Mouse (Mus musculus): ENCODE data around the gene Ganab. TPM values are rescaled to one million over a fixed set of nuclear protein-coding genes. Genes with fewer than 3 reads are reported as not detected.
A peak's percentile ranks its signal among the peaks of the same experiment; 100 is the strongest.

Gene Ganab
- polyA plus RNA-seq, 1 experiment from 2014 or later, result 41.4 TPM

- whole genome bisulfite sequencing, result 3% methylated on average over 13 of the region's 13 CpGs
These were observed 705 bp downstream of the Ganab start for GRCm38 (mm10) chr19:8898576-8898975.

DNA sequence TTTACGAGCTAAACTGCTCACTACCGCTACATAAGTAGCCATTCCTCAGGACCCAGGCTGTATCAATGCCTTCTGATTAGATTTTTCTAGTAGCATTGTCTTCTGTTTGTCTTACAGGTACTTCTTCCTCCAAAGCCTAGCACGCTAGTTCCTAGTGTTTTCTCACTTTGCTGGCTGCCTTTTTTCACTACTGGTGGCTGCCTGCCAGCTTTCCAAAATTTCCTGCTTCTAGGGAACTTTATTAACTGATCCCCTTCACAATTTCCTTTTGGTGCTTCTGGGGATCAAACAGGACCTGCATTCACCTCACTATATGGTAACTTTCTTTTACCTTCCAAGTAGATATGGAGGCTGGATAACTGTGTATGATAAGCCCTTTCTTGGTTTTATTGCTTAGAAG is 1.2 kb downstream of the Ganab start:
- Histone ChIP-seq H3K9me3 (ENCODE audit: low read length) (no peaks in the 10 kb centered on the region), H3K27me3 (replicated peaks; ENCODE audit: insufficient read depth, low read length) (no peaks in the 10 kb centered on the region), H3K27ac (ENCODE audit: low read length) (no peak overlapping the region), H3K4me2 (replicated peaks; ENCODE audit: low read depth, low read length) (peak overlapping the region; percentile 92; the same call in 1 of the 2 replicates), H3K4me3 (ENCODE audit: low read depth, low read length) (no peak overlapping the region), H3K36me3 (ENCODE audit: insufficient read depth, low read length) (no peaks in the 10 kb centered on the region), H3K9ac (replicated peaks; ENCODE audit: low read depth) (peak overlapping the region; percentile 91; the same call in 1 of the 2 replicates), H3K4me1 (ENCODE audit: insufficient read depth, low read depth, low read length) (peaks cover 3% of the 10 kb centered on the region; the same call in 1 of the 2 replicates)
- TF ChIP-seq CTCF (IDR thresholded peaks at IDR 0.05), result no peak
- TF ChIP-seq EP300 (IDR thresholded peaks at IDR 0.05), result no peak
- ATAC-seq (no peak), DNase-seq (ENCODE audit: low spot score) (no peak)
- 33% methylated on average over 3 of the region's 3 CpGs for WGBS

More at GRCm38 (mm10) chr19:8898576-8898975, 705 bp downstream of the Ganab start:
- Histone ChIP-seq H3K27ac (ENCODE audit: low read length) (peak overlapping the region; percentile 88), H3K9me3 (ENCODE audit: low read length) (no peaks in the 10 kb centered on the region), H3K4me3 (ENCODE audit: low read depth, low read length) (peak overlapping the region; percentile 95), H3K36me3 (ENCODE audit: insufficient read depth, low read length) (no peaks in the 10 kb centered on the region), H3K4me1 (ENCODE audit: insufficient read depth, low read depth, low read length) (peaks cover 6% of the 10 kb centered on the region; the same call in 1 of the 2 replicates), H3K4me2 (replicated peaks; ENCODE audit: low read depth, low read length) (peak overlapping the region; percentile 92), H3K9ac (replicated peaks; ENCODE audit: low read depth) (peak overlapping the region; percentile 91), H3K27me3 (replicated peaks; ENCODE audit: insufficient read depth, low read length) (no peaks in the 10 kb centered on the region)
- peak; percentile 57 for DNase-seq (ENCODE audit: low spot score)
- no peak for ATAC-seq
- TF ChIP-seq EP300 (IDR thresholded peaks at IDR 0.05) (no peak), CTCF (IDR thresholded peaks at IDR 0.05) (no peak)

- Histone ChIP-seq H3K36me3 (ENCODE audit: insufficient read depth, low read length) (peaks cover 29% of the 10 kb centered on the region; the same call in 1 of the 2 replicates), H3K4me2 (replicated peaks; ENCODE audit: low read depth, low read length) (no peak overlapping the region), H3K4me3 (ENCODE audit: low read depth, low read length) (no peak overlapping the region), H3K27ac (ENCODE audit: low read length) (no peak overlapping the region), H3K27me3 (replicated peaks; ENCODE audit: insufficient read depth, low read length) (no peaks in the 10 kb centered on the region), H3K4me1 (ENCODE audit: insufficient read depth, low read depth, low read length) (peaks cover 3% of the 10 kb centered on the region; the same call in 1 of the 2 replicates), H3K9me3 (ENCODE audit: low read length) (no peaks in the 10 kb centered on the region), H3K9ac (replicated peaks; ENCODE audit: low read depth) (no peak overlapping the region)
- DNase-seq (ENCODE audit: low spot score) (no peak), ATAC-seq (no peak)
- TF ChIP-seq EP300 (IDR thresholded peaks at IDR 0.05) (no peak), CTCF (IDR thresholded peaks at IDR 0.05) (no peak)
- WGBS, result 90% methylated on average over 5 of the region's 5 CpGs
These were observed 5.5 kb downstream of the Ganab start for GRCm38 (mm10) chr19:8903412-8903811.

- WGBS, result 86% methylated on average over 6 of the region's 6 CpGs
- no peak for DNase-seq (ENCODE audit: low spot score)
- no peak for TF ChIP-seq EP300 (IDR thresholded peaks at IDR 0.05)
- TF ChIP-seq CTCF (IDR thresholded peaks at IDR 0.05), result no peak
- ATAC-seq, result no peak
- no peak overlapping the region for H3K9ac ChIP-seq (replicated peaks; ENCODE audit: low read depth)
- H3K4me3 ChIP-seq (ENCODE audit: low read depth, low read length), result no peak overlapping the region
- no peaks in the 10 kb centered on the region for H3K27me3 ChIP-seq (replicated peaks; ENCODE audit: insufficient read depth, low read length)
- H3K36me3 ChIP-seq (ENCODE audit: insufficient read depth, low read length), result peaks cover 66% of the 10 kb centered on the region
- no peaks in the 10 kb centered on the region for H3K9me3 ChIP-seq (ENCODE audit: low read length)
- H3K27ac ChIP-seq (ENCODE audit: low read length), result no peak overlapping the region
- H3K4me2 ChIP-seq (replicated peaks; ENCODE audit: low read depth, low read length), result no peak overlapping the region
- no peaks in the 10 kb centered on the region for H3K4me1 ChIP-seq (ENCODE audit: insufficient read depth, low read depth, low read length)
These were observed 10.7 kb downstream of the Ganab start for GRCm38 (mm10) chr19:8908531-8908930.

DNA sequence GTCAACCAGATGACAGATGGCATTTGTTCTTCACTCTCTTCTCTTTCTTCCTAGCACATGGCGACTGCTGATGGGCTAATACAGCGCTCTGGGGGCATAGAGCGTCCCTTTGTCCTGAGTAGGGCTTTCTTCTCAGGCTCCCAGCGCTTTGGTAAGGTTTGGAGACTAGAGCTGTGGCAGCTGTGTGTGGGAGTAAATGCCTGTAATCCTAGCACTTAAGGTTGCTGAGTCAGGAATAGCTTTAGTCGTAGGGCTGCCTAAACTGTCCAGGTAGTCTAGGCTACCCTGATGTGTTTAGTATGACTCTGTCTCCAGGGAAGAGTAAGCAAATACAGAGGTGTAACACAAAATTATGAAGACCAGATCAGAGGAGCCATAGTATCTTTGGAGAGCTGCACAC is 13.9 kb downstream of the Ganab start:
- DNase-seq (ENCODE audit: low spot score), result no peak
- H3K4me3 ChIP-seq (ENCODE audit: low read depth, low read length), result no peak overlapping the region
- no peak overlapping the region for H3K4me2 ChIP-seq (replicated peaks; ENCODE audit: low read depth, low read length)
- no peak for ATAC-seq
- H3K9me3 ChIP-seq (ENCODE audit: low read length), result no peaks in the 10 kb centered on the region
- WGBS, result 91% methylated on average over 5 of the region's 5 CpGs
- H3K4me1 ChIP-seq (ENCODE audit: insufficient read depth, low read depth, low read length), result no peaks in the 10 kb centered on the region
- peaks cover 81% of the 10 kb centered on the region for H3K36me3 ChIP-seq (ENCODE audit: insufficient read depth, low read length)
- H3K9ac ChIP-seq (replicated peaks; ENCODE audit: low read depth), result no peak overlapping the region
- H3K27ac ChIP-seq (ENCODE audit: low read length), result no peak overlapping the region
- no peaks in the 10 kb centered on the region for H3K27me3 ChIP-seq (replicated peaks; ENCODE audit: insufficient read depth, low read length)
- TF ChIP-seq CTCF (IDR thresholded peaks at IDR 0.05) (no peak), EP300 (IDR thresholded peaks at IDR 0.05) (no peak)

GRCm38 (mm10) chr19:8914212-8914611 is 16.3 kb downstream of the Ganab start:
- H3K9me3 ChIP-seq (ENCODE audit: low read length), result no peaks in the 10 kb centered on the region
- TF ChIP-seq EP300 (IDR thresholded peaks at IDR 0.05) (no peak), CTCF (IDR thresholded peaks at IDR 0.05) (no peak)
- no peaks in the 10 kb centered on the region for H3K4me1 ChIP-seq (ENCODE audit: insufficient read depth, low read depth, low read length)
- no peak overlapping the region for H3K4me3 ChIP-seq (ENCODE audit: low read depth, low read length)
- WGBS, result 95% methylated on average over 3 of the region's 3 CpGs
- DNase-seq (ENCODE audit: low spot score) (no peak), ATAC-seq (no peak)
- no peak overlapping the region for H3K9ac ChIP-seq (replicated peaks; ENCODE audit: low read depth)
- H3K27me3 ChIP-seq (replicated peaks; ENCODE audit: insufficient read depth, low read length), result no peaks in the 10 kb centered on the region
- no peak overlapping the region for H3K4me2 ChIP-seq (replicated peaks; ENCODE audit: low read depth, low read length)
- H3K27ac ChIP-seq (ENCODE audit: low read length), result no peak overlapping the region
- H3K36me3 ChIP-seq (ENCODE audit: insufficient read depth, low read length), result peaks cover 60% of the 10 kb centered on the region

GRCm38 (mm10) chr19:8919000-8919399 is 21.1 kb downstream of the Ganab start:
- Histone ChIP-seq H3K36me3 (ENCODE audit: insufficient read depth, low read length) (peaks cover 25% of the 10 kb centered on the region), H3K4me1 (ENCODE audit: insufficient read depth, low read depth, low read length) (peaks cover 7% of the 10 kb centered on the region; the same call in 1 of the 2 replicates), H3K27me3 (replicated peaks; ENCODE audit: insufficient read depth, low read length) (no peaks in the 10 kb centered on the region), H3K4me2 (replicated peaks; ENCODE audit: low read depth, low read length) (no peak overlapping the region), H3K9me3 (ENCODE audit: low read length) (no peaks in the 10 kb centered on the region), H3K27ac (ENCODE audit: low read length) (no peak overlapping the region), H3K9ac (replicated peaks; ENCODE audit: low read depth) (no peak overlapping the region), H3K4me3 (ENCODE audit: low read depth, low read length) (no peak overlapping the region)
- 91% methylated on average over 3 of the region's 3 CpGs for WGBS
- ATAC-seq, result no peak
- TF ChIP-seq CTCF (IDR thresholded peaks at IDR 0.05) (no peak), EP300 (IDR thresholded peaks at IDR 0.05) (no peak)
- DNase-seq (ENCODE audit: low spot score), result no peak

Measured in lung, postnatal 0 days (tissue).